ENCODE assay signal across 8 mouse cellular contexts in the genomic region with DNA sequence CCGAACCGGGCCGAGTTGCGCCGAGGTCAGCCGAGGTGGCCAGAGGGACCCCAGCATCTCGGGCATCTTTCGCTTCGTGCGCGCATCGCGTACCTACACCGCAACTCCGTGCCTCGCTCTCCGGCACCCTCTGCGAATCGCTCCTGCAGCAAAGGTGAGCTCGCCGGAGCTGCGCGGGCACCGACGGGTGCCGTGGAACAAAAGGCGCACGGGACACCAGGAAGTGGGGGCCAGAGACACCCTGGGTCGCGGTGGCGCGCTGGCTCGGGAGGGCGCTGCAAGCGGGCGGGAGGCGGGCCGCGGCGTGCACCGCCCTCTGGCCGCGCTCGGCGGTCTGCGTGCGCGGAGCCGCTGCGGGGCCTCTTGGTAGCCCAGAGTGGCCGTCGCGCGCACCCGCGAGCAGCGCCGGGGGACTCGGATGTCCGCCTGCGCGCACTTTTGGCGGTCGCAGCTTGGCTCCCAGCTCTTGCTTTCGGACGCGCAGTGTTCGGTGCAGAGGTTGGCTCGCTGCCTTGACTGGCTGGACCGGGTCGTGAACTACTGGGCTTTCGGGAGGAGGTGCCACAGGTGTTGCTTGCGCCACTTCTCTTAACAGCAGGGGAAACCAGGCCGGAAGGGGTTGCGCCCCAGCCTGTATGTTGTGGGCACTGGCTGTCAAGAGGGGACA. TPM values are rescaled to one million over a fixed set of nuclear protein-coding genes. Genes with fewer than 3 reads are reported as not detected.
DNase-seq lines count a peak whose midpoint lies in the region; ATAC-seq and TF ChIP-seq lines count a peak whose summit lies in the region.

No protein-coding gene starts in this region.

- H3K36me3 ChIP-seq in liver, adult 2 months (ENCODE audit: control insufficient read depth, insufficient read depth, low read length): peaks cover 18% of the 10 kb centered on the region
- H3K36me3 ChIP-seq in midbrain, postnatal 0 days (ENCODE audit: insufficient read depth, low read length): no peaks in the 10 kb centered on the region

- 0 out of 2 replicates have a peak, but pooled peaks have one; percentile 21 for TF ChIP-seq POLR2A in liver, adult 2 months (IDR thresholded peaks at IDR 0.05; ENCODE audit: extremely low read depth, insufficient read depth, low read length)

- peaks cover 14% of the 10 kb centered on the region for H3K4me1 ChIP-seq in liver, adult 2 months (ENCODE audit: control insufficient read depth, insufficient read depth, low read length)
- peaks cover 5% of the 10 kb centered on the region; the same call in 1 of the 2 replicates for H3K4me1 ChIP-seq in midbrain, postnatal 0 days (ENCODE audit: insufficient read depth, low read length)

- H3K27me3 ChIP-seq in liver, adult 2 months (ENCODE audit: control insufficient read depth, insufficient read depth, low read length): no peaks in the 10 kb centered on the region
- 0 out of 2 replicates have a peak, but pooled peaks cover 6% of the 10 kb centered on the region for H3K27me3 ChIP-seq in midbrain, postnatal 0 days (ENCODE audit: insufficient read depth, low read length)

- no peak for TF ChIP-seq CTCF in liver, adult 2 months (IDR thresholded peaks at IDR 0.05; ENCODE audit: low read depth, low read length)
- TF ChIP-seq CTCF in midbrain, postnatal 0 days (IDR thresholded peaks at IDR 0.05): 0 out of 2 replicates have a peak, but pooled peaks have one; percentile 20

- peak; percentile 54 for DNase-seq in layer of hippocampus, adult 11-12 months (ENCODE audit: low spot score)
- DNase-seq in layer of hippocampus, adult 9-10 months (ENCODE audit: low spot score): no peak
- peak; percentile 73 for DNase-seq in embryo, embryonic 10.5 days (ENCODE audit: low spot score)
- peak; percentile 85 to 89 for DNase-seq in heart, adult 18-20 months
- DNase-seq in kidney, adult 18-20 months: peak; percentile 82
- DNase-seq in liver, adult 2 months (ENCODE audit: extremely low read depth, low read depth, low spot score): peak; percentile 80
- peak; percentile 60 for DNase-seq in midbrain, postnatal 0 days (ENCODE audit: low spot score)
- peak; percentile 67 to 84 for DNase-seq in spleen, postnatal 4 days (ENCODE audit: low spot score in 2 of 2)

- peak; percentile 75 for ATAC-seq in midbrain, postnatal 0 days (ENCODE audit: low FRiP score)

- no peaks in the 10 kb centered on the region; the same call in 1 of the 2 replicates for H3K79me2 ChIP-seq in liver, adult 2 months (ENCODE audit: control insufficient read depth, insufficient read depth, low read length)

- H3K27ac ChIP-seq in liver, adult 2 months (replicated peaks; ENCODE audit: insufficient read depth, low read depth, low read length): peak overlapping the region; percentile 86
- H3K27ac ChIP-seq in midbrain, postnatal 0 days (ENCODE audit: low read depth, low read length): 0 out of 2 replicates have a peak overlapping the region, but pooled peaks have one; percentile 32

- WGBS in liver, adult 2 months: under 1% methylated on average over 75 of the region's 75 CpGs
- under 1% methylated on average over 66 of the region's 75 CpGs for WGBS in midbrain, postnatal 0 days

- H3K4me2 ChIP-seq in midbrain, postnatal 0 days (ENCODE audit: low read depth, low read length, poor library complexity, severe bottlenecking): peak overlapping the region; percentile 92

- H3K9me3 ChIP-seq in midbrain, postnatal 0 days (ENCODE audit: low read length): no peaks in the 10 kb centered on the region

- H3K4me3 ChIP-seq in liver, adult 2 months (ENCODE audit: insufficient read depth, low read depth, low read length): peak overlapping the region; percentile 81
- H3K4me3 ChIP-seq in midbrain, postnatal 0 days (ENCODE audit: low read depth, low read length): peak overlapping the region; percentile 67

- H3K9ac ChIP-seq in liver, adult 2 months (ENCODE audit: low read depth, low read length): peak overlapping the region; percentile 91
- H3K9ac ChIP-seq in midbrain, postnatal 0 days (replicated peaks; ENCODE audit: low read length, poor library complexity, severe bottlenecking): peak overlapping the region; percentile 67

RNA-seq across cellular contexts. Expression of a gene that starts 0.4 kb away (rescaled TPM):
- 10 to 100 TPM; 18.7 to 23.9 TPM for total RNA-seq in heart, adult 18-20 months (2021)
- total RNA-seq in liver, adult 2 months (2014; rRNA removed): 37.5 and 44.2 TPM in 2 replicates
- polyA plus RNA-seq in liver, adult 2 months (2012; rRNA removed): 27.9 and 43.0 TPM in 2 replicates
- 0.93 and 3.2 TPM in 2 replicates for total RNA-seq in midbrain, postnatal 0 days (2014; rRNA removed)
- 3.2 and 4.0 TPM in 2 replicates for polyA plus RNA-seq in midbrain, postnatal 0 days (2015; fragmentation: Nextera tagmentation; extraction: Ambion mirVana)

RNA-seq across cellular contexts. Expression of a gene that starts 2.7 kb away (rescaled TPM):
- under 1 TPM in 1 of 2 experiments, not detected in 1; 0.30 TPM for total RNA-seq in heart, adult 18-20 months (2021)
- total RNA-seq in liver, adult 2 months (2014; rRNA removed): not detected in 2 replicates
- polyA plus RNA-seq in liver, adult 2 months (2012; rRNA removed): 0.16 TPM in 1 of 2 replicates, not detected in the other
- 0.57 TPM in 1 of 2 replicates, not detected in the other for total RNA-seq in midbrain, postnatal 0 days (2014; rRNA removed)
- not detected in 2 replicates for polyA plus RNA-seq in midbrain, postnatal 0 days (2015; fragmentation: Nextera tagmentation; extraction: Ambion mirVana)

RNA-seq across cellular contexts. Expression of a gene that starts 49.7 kb away (rescaled TPM):
- not detected for total RNA-seq in heart, adult 18-20 months (2021)
- 0.09 TPM in 1 of 2 replicates, not detected in the other for total RNA-seq in liver, adult 2 months (2014; rRNA removed)
- not detected in 2 replicates for polyA plus RNA-seq in liver, adult 2 months (2012; rRNA removed)
- total RNA-seq in midbrain, postnatal 0 days (2014; rRNA removed): not detected in 2 replicates
- 0.15 and 0.30 TPM in 2 replicates for polyA plus RNA-seq in midbrain, postnatal 0 days (2015; fragmentation: Nextera tagmentation; extraction: Ambion mirVana)
